Mouse (Mus musculus) cerebellum, postnatal 10 days (tissue): Measurements from ENCODE around the gene Gm11237.
"Not testable (repeated sequence)": the region's sequence is repeated elsewhere in the genome, so short reads cannot be mapped to it uniquely, and the experiment has no call there.

ENCODE experiments used
- DNase-seq, 2 experiments: peaks; one replicate each; pipeline ENCODE4 v3.0.0; 2021; ENCODE audit warnings: mixed read lengths in 2 of 2

Gene Gm11237

GRCm38 (mm10) chr4:73622684-73623083 lies at the start of gene Gm11237:
TSS of gene Gm11237 (plus strand) at chr4:73622984.
- not testable (repeated sequence) for DNase-seq

- DNase-seq = peak; percentile 43 to 68
Measured at GRCm38 (mm10) chr4:73599248-73599647, 23.5 kb upstream of the Gm11237 start.

GRCm38 (mm10) chr4:73607581-73607980 lies 15.2 kb upstream of the Gm11237 start, which contains the start of gene Gm11238:
TSS of gene Gm11238 (plus strand) at chr4:73607881.
- not testable (repeated sequence) for DNase-seq

- DNase-seq = not testable (repeated sequence)
Measured at GRCm38 (mm10) chr4:73637821-73638220, 15.0 kb downstream of the Gm11237 start, which contains the start of gene Gm11236. TSS of gene Gm11236 (plus strand) at chr4:73638121.

- DNase-seq = not testable (repeated sequence)
Measured at GRCm38 (mm10) chr4:73661864-73662263, 39.1 kb downstream of the Gm11237 start.

- DNase-seq = not testable (repeated sequence)
Measured at GRCm38 (mm10) chr4:73668054-73668453, 45.3 kb downstream of the Gm11237 start, which contains the start of gene Gm11239. TSS of gene Gm11239 (plus strand) at chr4:73668354.
